Comparison of ENCODE assay signal across 16 mouse cellular contexts in the genomic region with DNA sequence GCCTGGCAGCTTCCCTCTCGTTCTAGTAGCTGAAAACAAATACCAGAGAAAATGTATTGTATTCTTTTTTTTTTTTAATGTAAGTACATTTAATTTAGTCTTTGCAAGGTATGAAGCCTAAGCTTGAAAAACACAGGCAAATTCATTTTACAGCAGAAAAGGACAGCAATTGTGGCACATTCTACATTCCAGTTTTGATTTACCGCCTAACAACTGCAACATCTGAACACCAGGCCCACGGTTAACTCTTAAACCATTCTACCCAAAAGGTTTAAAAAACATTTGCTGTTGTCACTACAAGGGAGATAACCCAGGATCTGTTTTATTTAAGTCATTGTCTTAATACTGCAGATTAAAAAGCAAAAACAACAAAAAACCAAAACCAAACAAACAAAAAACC.
"Had no signal": no experiment of that assay in that cellular context is flagged by ENCODE, and none has a peak within 500 bp of the region (broad histone marks: within the 10 kb centered on the region; RNA-seq: fewer than 3 reads in every experiment).

No protein-coding gene starts in this region.

- H3K36me3 ChIP-seq: neural tube, embryonic 13.5 days; neural tube, embryonic 15.5 days; stomach, embryonic 15.5 days had no signal

- H3K4me3 ChIP-seq: neural tube, embryonic 13.5 days; stomach, embryonic 15.5 days had no signal

- DNase-seq: retina, postnatal 1 day; right cerebral cortex, adult 18-20 months; right cerebral cortex, postnatal 14 days; right cerebral cortex, postnatal 25 days; right cerebral cortex, postnatal 4 days; spleen, adult 18-20 months; thymus, adult 18-20 months; thymus, adult 2 months; thymus, postnatal 14 days; thymus, postnatal 25 days; thymus, postnatal 36 days; thymus, postnatal 4 days had no signal

- H3K27me3 ChIP-seq: neural tube, embryonic 13.5 days; neural tube, embryonic 15.5 days; stomach, embryonic 15.5 days had no signal

- H3K27ac ChIP-seq: neural tube, embryonic 13.5 days; neural tube, embryonic 15.5 days; stomach, embryonic 15.5 days; stomach, postnatal 0 days had no signal
